ENCODE assay signal across 10 mouse cellular contexts in genomic region chr12:16157896-16158295, GRCm38 (mm10).
DNase-seq lines count a peak whose midpoint lies in the region; ATAC-seq lines count a peak whose summit lies in the region.
"Had no signal": no experiment of that assay in that cellular context is flagged by ENCODE, and none has a peak within 500 bp of the region (broad histone marks: within the 10 kb centered on the region; RNA-seq: fewer than 3 reads in every experiment).

No protein-coding gene starts in this region.

- H3K4me1 ChIP-seq in kidney, embryonic 16.5 days (ENCODE audit: insufficient read depth, low read length) = no peaks in the 10 kb centered on the region
- peaks cover 10% of the 10 kb centered on the region for H3K4me1 ChIP-seq in forebrain, embryonic 16.5 days (replicated peaks; ENCODE audit: control insufficient read depth, insufficient read depth, low read length)
- H3K4me1 ChIP-seq: liver, embryonic 12.5 days had no signal

- H3K9ac ChIP-seq in kidney, embryonic 16.5 days (replicated peaks; ENCODE audit: low read length) = no peak overlapping the region
- no peak overlapping the region for H3K9ac ChIP-seq in forebrain, embryonic 16.5 days (replicated peaks; ENCODE audit: low read depth, low read length)
- H3K9ac ChIP-seq: liver, embryonic 12.5 days had no signal

- H3K27me3 ChIP-seq in kidney, embryonic 16.5 days (ENCODE audit: insufficient read depth, low read length) = no peaks in the 10 kb centered on the region; the same call in 1 of the 2 replicates
- no peaks in the 10 kb centered on the region for H3K27me3 ChIP-seq in forebrain, embryonic 16.5 days (replicated peaks; ENCODE audit: control insufficient read depth, insufficient read depth, low read length)
- H3K27me3 ChIP-seq: liver, embryonic 12.5 days had no signal

- H3K36me3 ChIP-seq in kidney, embryonic 16.5 days (ENCODE audit: insufficient read depth, low read length) = no peaks in the 10 kb centered on the region
- H3K36me3 ChIP-seq in forebrain, embryonic 16.5 days (ENCODE audit: control insufficient read depth, insufficient read depth) = no peaks in the 10 kb centered on the region
- H3K36me3 ChIP-seq: liver, embryonic 12.5 days had no signal

- no peak overlapping the region for H3K4me2 ChIP-seq in kidney, embryonic 16.5 days (replicated peaks; ENCODE audit: low read depth, low read length)
- no peak overlapping the region for H3K4me2 ChIP-seq in forebrain, embryonic 16.5 days (ENCODE audit: low read length)
- H3K4me2 ChIP-seq: liver, embryonic 12.5 days; midbrain, embryonic 11.5 days had no signal

- 73% methylated on average over 7 of the region's 7 CpGs for WGBS in kidney, embryonic 16.5 days
- 53% methylated on average over 7 of the region's 7 CpGs for WGBS in forebrain, embryonic 16.5 days

- ATAC-seq in kidney, embryonic 16.5 days (ENCODE audit: low FRiP score, low TSS enrichment) = no peak
- ATAC-seq in forebrain, embryonic 16.5 days = no peak
- ATAC-seq: liver, embryonic 12.5 days had no signal

- no peak overlapping the region for H3K4me3 ChIP-seq in kidney, embryonic 16.5 days (ENCODE audit: low read length)
- no peak overlapping the region for H3K4me3 ChIP-seq in forebrain, embryonic 16.5 days (replicated peaks; ENCODE audit: low read length)
- H3K4me3 ChIP-seq: layer of hippocampus, adult 2 months; liver, embryonic 12.5 days had no signal

- intact Hi-C loops in gastrocnemius, postnatal 14 days (cut with DNase I; ENCODE audit: low total_unique reads) = no loop called here

- no peak overlapping the region for H3K27ac ChIP-seq in kidney, embryonic 16.5 days (ENCODE audit: low read length)
- H3K27ac ChIP-seq in forebrain, embryonic 16.5 days (ENCODE audit: low read length) = no peak overlapping the region
- H3K27ac ChIP-seq: layer of hippocampus, adult 2 months; liver, embryonic 12.5 days had no signal

- peak; percentile 34 for DNase-seq in kidney, adult 18-20 months
- DNase-seq in Muller cell, postnatal 12 days (ENCODE audit: inconsistent ontology term) = peak; percentile 30
- peak; percentile 62 for DNase-seq in adrenal gland, postnatal 25 days
- DNase-seq in gastrocnemius, postnatal 14 days = peak; percentile 69
- no peak for DNase-seq in frontal cortex, postnatal 10 days (ENCODE audit: low spot score in 2 of 2)

- no peaks in the 10 kb centered on the region for H3K9me3 ChIP-seq in kidney, embryonic 16.5 days (ENCODE audit: low read length)
- no peaks in the 10 kb centered on the region for H3K9me3 ChIP-seq in forebrain, embryonic 16.5 days (ENCODE audit: control insufficient read depth, low read length)
- H3K9me3 ChIP-seq: liver, embryonic 12.5 days had no signal

Comparison
In these comparisons a context has a peak if more than half of its experiments do, and no peak if none do; other contexts are left out.
1. DNase-seq: peak in kidney, adult 18-20 months (single experiment), Muller cell, postnatal 12 days (single experiment), adrenal gland, postnatal 25 days (single experiment) and gastrocnemius, postnatal 14 days (single experiment); none in frontal cortex, postnatal 10 days (0 of 2).